Mouse (Mus musculus): Measurements from ENCODE around the gene Cd47.

GRCm38 (mm10) chr16:49816889-49817288, 16.6 kb downstream of the Cd47 start:
- no peak for TF ChIP-seq CTCF (conservative IDR thresholded peaks at IDR 0.05; ENCODE audit: low read length)
- TF ChIP-seq POU5F1 (IDR thresholded peaks at IDR 0.05; ENCODE audit: borderline replicate concordance, low read length): no peak
- TF ChIP-seq NANOG (IDR thresholded peaks at IDR 0.05; ENCODE audit: borderline replicate concordance, low read length): no peak

Data from E14TG2a.4 (cell line).